Mouse (Mus musculus) small intestine, adult 2 months (tissue): ENCODE data around the gene Pard3b.

ENCODE experiments used
- CTCF ChIP-seq: fragments of 200-500 bp; IDR thresholded peaks from 2 replicates; pipeline ENCODE4 v1.5.1; 2012; ENCODE audit warnings: low read depth, mild to moderate bottlenecking, control low read depth, inconsistent platforms, low read length, moderate library complexity, mixed read lengths; ENCODE audit not compliant: insufficient replicate concordance, insufficient read length; ENCODE audit errors: extremely low read depth
- POLR2A ChIP-seq: fragments of 200-500 bp; IDR thresholded peaks from 2 replicates; pipeline ENCODE4 v1.6.1; 2012; ENCODE audit warnings: low read depth, mild to moderate bottlenecking, control low read depth, inconsistent platforms, low read length, moderate library complexity

- no peak for TF ChIP-seq CTCF
- TF ChIP-seq POLR2A = no peak
These were observed 924.4 kb downstream of the Pard3b start for GRCm38 (mm10) chr1:62562987-62563386.
